Mouse (Mus musculus) MEL (cell line): ENCODE data around the gene Fam133b.

Source experiments
- CTCF ChIP-seq, 3 experiments: IDR thresholded peaks in 2 of 3; conservative IDR thresholded peaks in 1 of 3; 2 replicates each; pipeline ENCODE4 v1.5.1; 2011 to 2012; ENCODE audit warnings: low read length in 3 of 3, low read depth in 2 of 3, mild to moderate bottlenecking in 2 of 3, improper control_type of control experiment in 1 of 3, inconsistent platforms in 1 of 3, mixed read lengths in 1 of 3, moderate library complexity in 1 of 3; ENCODE audit not compliant: control insufficient read depth in 1 of 3, insufficient read depth in 1 of 3, poor library complexity in 1 of 3, severe bottlenecking in 1 of 3
- POLR2A ChIP-seq, 2 experiments: IDR thresholded peaks; 2 replicates each; pipeline ENCODE4 v1.6.1; 2011 to 2012; ENCODE audit warnings: low read length in 2 of 2, mild to moderate bottlenecking in 2 of 2, control low read depth in 1 of 2, improper control_type of control experiment in 1 of 2, low read depth in 1 of 2, moderate library complexity in 1 of 2; ENCODE audit not compliant: control insufficient read depth in 1 of 2, insufficient read depth in 1 of 2, poor library complexity in 1 of 2
- POLR2AphosphoS5 ChIP-seq: IDR thresholded peaks from 2 replicates; pipeline ENCODE4 v1.6.1; 2012; ENCODE audit warnings: low read depth, borderline replicate concordance, mild to moderate bottlenecking, inconsistent platforms, low read length, moderate library complexity, mixed read lengths
- TBP ChIP-seq: IDR thresholded peaks from 2 replicates; pipeline ENCODE4 v1.8.0; 2011; ENCODE audit warnings: low read depth, low read length, improper control_type of control experiment
- ZKSCAN1 ChIP-seq: IDR thresholded peaks from 2 replicates; pipeline ENCODE4 v1.6.1; 2012; ENCODE audit warnings: low read depth, mild to moderate bottlenecking, inconsistent platforms, low read length, improper control_type of control experiment, moderate library complexity

- TF ChIP-seq CTCF (IDR thresholded peaks at IDR 0.05 in 2 of 3, conservative IDR thresholded peaks at IDR 0.05 in 1 of 3; ENCODE audit: control insufficient read depth in 1 of 3, insufficient read depth in 1 of 3, low read depth in 2 of 3, low read length in 3 of 3, poor library complexity in 1 of 3, severe bottlenecking in 1 of 3) (no peak), POLR2A (IDR thresholded peaks at IDR 0.05; ENCODE audit: control insufficient read depth in 1 of 2, insufficient read depth in 1 of 2, low read depth in 1 of 2, low read length in 2 of 2, poor library complexity in 1 of 2) (no peak), TBP (no peak), ZKSCAN1 (no peak), POLR2AphosphoS5 (no peak)
Measured at GRCm38 (mm10) chr5:3600790-3601189, 57.2 kb downstream of the Fam133b start.
